Mouse (Mus musculus): ENCODE measurements at regions not wholly inside any gene's neighbourhood (a gene's known extent, or its start where the extent isn't known, plus 50 kb on each side); places are given as distances from the start of the nearest gene placed in this dataset.

GRCm38 (mm10) chr6:98767858-98768336 lies 425.3 kb upstream of the Gm765 start:
- no peak overlapping the region for H3K27ac ChIP-seq (ENCODE audit: control insufficient read depth, insufficient read depth, low read depth, low read length)
- H3K27me3 ChIP-seq (ENCODE audit: control insufficient read depth, insufficient read depth, low read length), result no peaks in the 10 kb centered on the region
- no peak for TF ChIP-seq POLR2A (IDR thresholded peaks at IDR 0.05; ENCODE audit: control insufficient read depth, low read depth, low read length)
- no peak for TF ChIP-seq CTCF (IDR thresholded peaks at IDR 0.05; ENCODE audit: control insufficient read depth, insufficient read depth, insufficient replicate concordance, low read depth, low read length)
- H3K4me3 ChIP-seq (ENCODE audit: control insufficient read depth, low read depth, low read length), result no peak overlapping the region
- no peaks in the 10 kb centered on the region for H3K36me3 ChIP-seq (ENCODE audit: control insufficient read depth, insufficient read depth, low read length)
- H3K4me1 ChIP-seq (ENCODE audit: control insufficient read depth, insufficient read depth, low read length), result no peaks in the 10 kb centered on the region

DNA sequence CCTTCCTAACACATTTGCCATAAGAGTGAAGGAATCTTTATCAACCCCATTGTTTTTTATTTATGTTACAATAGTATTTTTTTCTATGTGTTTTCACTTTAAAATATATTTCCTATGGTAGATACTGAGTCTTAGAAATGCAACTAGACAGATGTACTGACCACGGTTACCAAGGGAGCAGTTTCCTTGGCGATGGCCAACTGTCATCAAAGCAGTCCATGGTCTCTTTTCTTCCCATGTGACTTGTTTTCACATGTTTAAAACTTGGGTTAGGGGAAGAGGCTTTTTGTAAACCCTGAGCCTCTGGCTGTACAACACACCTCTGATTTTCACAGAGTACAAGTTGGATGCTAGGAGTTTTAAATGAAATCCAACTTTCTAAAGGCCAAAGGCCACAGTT lies 411.9 kb upstream of the Gm765 start:
- H3K4me3 ChIP-seq (ENCODE audit: control insufficient read depth, low read depth, low read length), result peak overlapping the region; percentile 72; the same call in 1 of the 2 replicates
- no peaks in the 10 kb centered on the region for H3K36me3 ChIP-seq (ENCODE audit: control insufficient read depth, insufficient read depth, low read length)
- TF ChIP-seq CTCF (IDR thresholded peaks at IDR 0.05; ENCODE audit: control insufficient read depth, insufficient read depth, insufficient replicate concordance, low read depth, low read length) (no peak), POLR2A (IDR thresholded peaks at IDR 0.05; ENCODE audit: control insufficient read depth, low read depth, low read length) (no peak)
- H3K27ac ChIP-seq (ENCODE audit: control insufficient read depth, insufficient read depth, low read depth, low read length), result peak overlapping the region; percentile 80
- no peaks in the 10 kb centered on the region for H3K4me1 ChIP-seq (ENCODE audit: control insufficient read depth, insufficient read depth, low read length)
- no peaks in the 10 kb centered on the region for H3K27me3 ChIP-seq (ENCODE audit: control insufficient read depth, insufficient read depth, low read length)

DNA sequence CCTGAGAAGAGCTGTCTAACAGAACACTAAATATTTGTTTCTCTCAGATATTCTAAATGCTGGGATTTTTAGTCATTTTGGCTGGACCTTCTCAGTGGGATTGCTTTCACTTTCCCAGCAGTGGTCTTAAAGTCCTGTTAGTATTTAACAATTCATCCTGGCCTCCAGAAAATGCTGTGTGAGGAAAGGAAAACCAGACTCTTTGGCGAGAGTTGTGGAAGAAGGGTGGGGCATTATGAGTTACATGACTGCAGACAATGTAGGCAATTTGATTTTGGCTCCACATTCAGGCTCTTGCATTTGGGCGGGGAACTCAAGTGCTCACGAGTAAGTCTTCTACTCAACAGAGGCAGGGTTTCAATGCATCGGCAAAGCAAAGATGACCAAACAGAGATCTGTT lies 406.1 kb upstream of the Gm765 start:
- Histone ChIP-seq H3K4me3 (ENCODE audit: control insufficient read depth, low read depth, low read length) (no peak overlapping the region), H3K36me3 (ENCODE audit: control insufficient read depth, insufficient read depth, low read length) (no peaks in the 10 kb centered on the region), H3K27me3 (ENCODE audit: control insufficient read depth, insufficient read depth, low read length) (no peaks in the 10 kb centered on the region), H3K27ac (ENCODE audit: control insufficient read depth, insufficient read depth, low read depth, low read length) (no peak overlapping the region), H3K4me1 (ENCODE audit: control insufficient read depth, insufficient read depth, low read length) (no peaks in the 10 kb centered on the region)
- no peak for TF ChIP-seq CTCF (IDR thresholded peaks at IDR 0.05; ENCODE audit: control insufficient read depth, insufficient read depth, insufficient replicate concordance, low read depth, low read length)
- TF ChIP-seq POLR2A (IDR thresholded peaks at IDR 0.05; ENCODE audit: control insufficient read depth, low read depth, low read length), result no peak

DNA sequence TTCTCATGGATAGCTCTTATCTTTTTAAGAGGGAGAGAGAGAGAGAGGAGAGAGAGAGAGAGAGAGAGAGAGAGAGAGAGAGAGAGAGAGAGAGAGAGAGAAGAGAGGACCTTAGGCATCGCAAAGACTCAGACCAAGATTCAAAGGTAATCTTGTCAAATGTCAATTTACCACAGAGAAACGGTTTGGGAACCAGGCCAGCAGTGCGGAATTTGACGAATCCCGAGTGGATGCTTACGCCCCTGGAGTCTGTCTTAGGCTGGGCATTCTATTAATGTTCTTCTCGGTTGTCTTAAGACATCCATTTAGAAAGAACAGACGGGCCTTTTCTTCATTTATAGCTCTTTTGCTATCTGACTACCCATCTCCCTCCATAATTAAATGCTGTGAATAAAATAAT lies 404.4 kb upstream of the Gm765 start:
- no peak overlapping the region for H3K4me3 ChIP-seq (ENCODE audit: control insufficient read depth, low read depth, low read length)
- H3K4me1 ChIP-seq (ENCODE audit: control insufficient read depth, insufficient read depth, low read length), result no peaks in the 10 kb centered on the region
- no peak for TF ChIP-seq CTCF (IDR thresholded peaks at IDR 0.05; ENCODE audit: control insufficient read depth, insufficient read depth, insufficient replicate concordance, low read depth, low read length)
- no peak for TF ChIP-seq POLR2A (IDR thresholded peaks at IDR 0.05; ENCODE audit: control insufficient read depth, low read depth, low read length)
- H3K27ac ChIP-seq (ENCODE audit: control insufficient read depth, insufficient read depth, low read depth, low read length), result no peak overlapping the region
- H3K27me3 ChIP-seq (ENCODE audit: control insufficient read depth, insufficient read depth, low read length), result no peaks in the 10 kb centered on the region
- no peaks in the 10 kb centered on the region for H3K36me3 ChIP-seq (ENCODE audit: control insufficient read depth, insufficient read depth, low read length)

- no peak for TF ChIP-seq CTCF (IDR thresholded peaks at IDR 0.05; ENCODE audit: control insufficient read depth, insufficient read depth, insufficient replicate concordance, low read depth, low read length)
- TF ChIP-seq POLR2A (IDR thresholded peaks at IDR 0.05; ENCODE audit: control insufficient read depth, low read depth, low read length), result no peak
- Histone ChIP-seq H3K4me3 (ENCODE audit: control insufficient read depth, low read depth, low read length) (no peak overlapping the region), H3K27ac (ENCODE audit: control insufficient read depth, insufficient read depth, low read depth, low read length) (no peak overlapping the region), H3K4me1 (ENCODE audit: control insufficient read depth, insufficient read depth, low read length) (no peaks in the 10 kb centered on the region), H3K27me3 (ENCODE audit: control insufficient read depth, insufficient read depth, low read length) (no peaks in the 10 kb centered on the region), H3K36me3 (ENCODE audit: control insufficient read depth, insufficient read depth, low read length) (no peaks in the 10 kb centered on the region)
Observed at GRCm38 (mm10) chr6:98740447-98740846, 397.9 kb upstream of the Gm765 start.

- no peak for TF ChIP-seq POLR2A (IDR thresholded peaks at IDR 0.05; ENCODE audit: control insufficient read depth, low read depth, low read length)
- no peak for TF ChIP-seq CTCF (IDR thresholded peaks at IDR 0.05; ENCODE audit: control insufficient read depth, insufficient read depth, insufficient replicate concordance, low read depth, low read length)
- H3K36me3 ChIP-seq (ENCODE audit: control insufficient read depth, insufficient read depth, low read length), result no peaks in the 10 kb centered on the region
Observed at GRCm38 (mm10) chr6:98731010-98731530, 388.5 kb upstream of the Gm765 start.

DNA sequence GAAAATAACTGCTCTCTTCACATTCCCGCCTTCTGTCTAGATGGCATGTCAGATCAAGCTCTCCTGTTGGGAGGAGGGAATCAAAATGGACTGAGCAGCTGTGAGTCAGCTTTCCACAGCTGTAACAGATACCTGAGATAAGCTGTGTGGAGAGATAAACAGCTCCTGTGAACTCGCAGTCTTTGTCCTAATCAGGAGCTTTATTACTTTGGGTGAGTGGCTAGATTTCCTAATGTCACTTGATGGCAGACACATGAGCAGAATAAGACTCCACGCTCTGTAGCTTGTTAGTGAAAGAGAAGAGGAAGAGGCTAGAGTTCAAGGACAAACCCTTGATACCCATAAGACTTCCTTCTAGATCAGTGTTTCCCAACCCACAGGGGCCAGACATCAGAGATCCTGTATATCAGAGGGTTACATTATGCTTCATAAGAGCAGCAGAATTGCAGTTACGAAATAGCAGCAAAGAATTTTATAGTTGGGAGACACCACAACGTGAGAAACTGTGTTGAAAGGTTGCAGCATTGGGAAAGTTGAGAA lies 384.1 kb upstream of the Gm765 start:
- Histone ChIP-seq H3K27ac (ENCODE audit: control insufficient read depth, insufficient read depth, low read depth, low read length) (no peak overlapping the region), H3K36me3 (ENCODE audit: control insufficient read depth, insufficient read depth, low read length) (no peaks in the 10 kb centered on the region), H3K4me3 (ENCODE audit: control insufficient read depth, low read depth, low read length) (no peak overlapping the region), H3K27me3 (ENCODE audit: control insufficient read depth, insufficient read depth, low read length) (no peaks in the 10 kb centered on the region), H3K4me1 (ENCODE audit: control insufficient read depth, insufficient read depth, low read length) (no peaks in the 10 kb centered on the region)
- no peak for TF ChIP-seq CTCF (IDR thresholded peaks at IDR 0.05; ENCODE audit: control insufficient read depth, insufficient read depth, insufficient replicate concordance, low read depth, low read length)
- TF ChIP-seq POLR2A (IDR thresholded peaks at IDR 0.05; ENCODE audit: control insufficient read depth, low read depth, low read length), result no peak

More at GRCm38 (mm10) chr6:98731010-98731530, 388.5 kb upstream of the Gm765 start:
- Histone ChIP-seq H3K27me3 (ENCODE audit: control insufficient read depth, insufficient read depth, low read length) (no peaks in the 10 kb centered on the region), H3K27ac (ENCODE audit: control insufficient read depth, insufficient read depth, low read depth, low read length) (no peak overlapping the region), H3K4me3 (ENCODE audit: control insufficient read depth, low read depth, low read length) (no peak overlapping the region), H3K4me1 (ENCODE audit: control insufficient read depth, insufficient read depth, low read length) (no peaks in the 10 kb centered on the region)

Data from testis, adult 2 months (tissue).